Mouse (Mus musculus): ENCODE measurements around the gene Asb10. TPM values are rescaled to one million over a fixed set of nuclear protein-coding genes. Genes with fewer than 3 reads are reported as not detected.

Gene Asb10
- total and polyA plus RNA-seq, 3 experiments, result 0.12 to 0.32 TPM; not detected in 1

- H3K79me2 ChIP-seq (ENCODE audit: control insufficient read depth, insufficient read depth, low read length, poor library complexity), result no peaks in the 10 kb centered on the region
- peaks cover 8 to 18% of the 10 kb centered on the region in 2 experiments for H3K27me3 ChIP-seq (ENCODE audit: control insufficient read depth in 1 of 2, insufficient read depth in 2 of 2, low read length in 2 of 2)
- H3K4me1 ChIP-seq (ENCODE audit: control insufficient read depth in 1 of 2, insufficient read depth in 2 of 2, low read length in 2 of 2), result peaks cover 3 to 16% of the 10 kb centered on the region in 2 experiments; a peak in 3 of 4 replicates
- no peaks in the 10 kb centered on the region for H3K9me3 ChIP-seq (replicated peaks; ENCODE audit: insufficient read depth, low read length)
- H3K9ac ChIP-seq (ENCODE audit: control insufficient read depth, low read depth, low read length, poor library complexity, severe bottlenecking), result no peak overlapping the region
- TF ChIP-seq TAL1 (IDR thresholded peaks at IDR 0.05; ENCODE audit: low read length), result no peak
- TF ChIP-seq SIN3A (IDR thresholded peaks at IDR 0.05; ENCODE audit: low read length), result no peak
- TF ChIP-seq RAD21 (IDR thresholded peaks at IDR 0.05; ENCODE audit: low read depth, low read length), result no peak
- TF ChIP-seq BHLHE40 (IDR thresholded peaks at IDR 0.05; ENCODE audit: borderline replicate concordance, low read depth, low read length), result no peak
- TF ChIP-seq TCF12 (IDR thresholded peaks at IDR 0.05; ENCODE audit: low read depth, low read length), result no peak
- no peak for DNase-seq (ENCODE audit: low read depth, low spot score)
- H3K4me3 ChIP-seq (ENCODE audit: control insufficient read depth in 1 of 2, insufficient read depth in 1 of 2, low read depth in 2 of 2, low read length in 2 of 2), result no peak overlapping the region
- H3K27ac ChIP-seq (ENCODE audit: control insufficient read depth, low read depth, low read length), result no peak overlapping the region
- H3K36me3 ChIP-seq (ENCODE audit: control insufficient read depth in 1 of 2, insufficient read depth in 2 of 2, low read length in 2 of 2), result peaks cover 0 to 15% of the 10 kb centered on the region in 2 experiments; a peak in 2 of 4 replicates
These were observed 14.4 kb downstream of the Asb10 start for GRCm38 (mm10) chr5:24526190-24526888.

- H3K4me1 ChIP-seq (ENCODE audit: control insufficient read depth in 1 of 2, insufficient read depth in 2 of 2, low read length in 2 of 2), result peaks cover 3 to 16% of the 10 kb centered on the region in 2 experiments; a peak in 3 of 4 replicates
- H3K9me3 ChIP-seq (replicated peaks; ENCODE audit: insufficient read depth, low read length), result no peaks in the 10 kb centered on the region
- no peak overlapping the region for H3K4me3 ChIP-seq (ENCODE audit: control insufficient read depth in 1 of 2, insufficient read depth in 1 of 2, low read depth in 2 of 2, low read length in 2 of 2)
- TF ChIP-seq TAL1 (IDR thresholded peaks at IDR 0.05; ENCODE audit: low read length) (no peak), SIN3A (IDR thresholded peaks at IDR 0.05; ENCODE audit: low read length) (no peak)
- peaks cover 8 to 18% of the 10 kb centered on the region in 2 experiments for H3K27me3 ChIP-seq (ENCODE audit: control insufficient read depth in 1 of 2, insufficient read depth in 2 of 2, low read length in 2 of 2)
- no peak overlapping the region for H3K9ac ChIP-seq (ENCODE audit: control insufficient read depth, low read depth, low read length, poor library complexity, severe bottlenecking)
- no peaks in the 10 kb centered on the region for H3K79me2 ChIP-seq (ENCODE audit: control insufficient read depth, insufficient read depth, low read length, poor library complexity)
- peaks cover 0 to 15% of the 10 kb centered on the region in 2 experiments; a peak in 2 of 4 replicates for H3K36me3 ChIP-seq (ENCODE audit: control insufficient read depth in 1 of 2, insufficient read depth in 2 of 2, low read length in 2 of 2)
- no peak overlapping the region for H3K27ac ChIP-seq (ENCODE audit: control insufficient read depth, low read depth, low read length)
- no peak for DNase-seq (ENCODE audit: low read depth, low spot score)
These were observed 15.2 kb downstream of the Asb10 start for GRCm38 (mm10) chr5:24525360-24526189.

DNA sequence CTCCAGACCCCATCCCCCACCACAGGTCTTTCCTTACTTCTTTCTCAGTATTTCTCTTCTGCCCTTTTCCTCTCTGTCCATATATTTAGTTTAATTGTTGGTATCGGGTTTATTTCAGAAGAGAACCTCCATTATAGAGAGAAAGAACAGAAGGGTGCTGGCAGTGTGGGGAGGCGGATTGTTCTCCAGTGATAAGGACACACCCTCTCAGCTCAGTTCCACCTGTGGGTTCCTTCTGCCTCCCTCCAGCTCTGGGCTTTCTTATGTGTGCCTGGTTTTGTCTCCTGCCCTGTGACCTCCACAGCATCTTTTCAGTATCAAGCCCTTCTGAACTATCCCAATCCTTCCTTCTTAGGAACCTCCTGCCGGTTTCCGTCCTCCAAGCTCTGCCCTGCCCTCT lies 16.3 kb downstream of the Asb10 start:
- peaks cover 3 to 15% of the 10 kb centered on the region in 2 experiments; a peak in 3 of 4 replicates for H3K4me1 ChIP-seq (ENCODE audit: control insufficient read depth in 1 of 2, insufficient read depth in 2 of 2, low read length in 2 of 2)
- H3K27ac ChIP-seq (ENCODE audit: control insufficient read depth, low read depth, low read length), result no peak overlapping the region
- peaks cover 0 to 11% of the 10 kb centered on the region in 2 experiments; a peak in 2 of 4 replicates for H3K36me3 ChIP-seq (ENCODE audit: control insufficient read depth in 1 of 2, insufficient read depth in 2 of 2, low read length in 2 of 2)
- no peak overlapping the region for H3K4me3 ChIP-seq (ENCODE audit: control insufficient read depth in 1 of 2, insufficient read depth in 1 of 2, low read depth in 2 of 2, low read length in 2 of 2)
- H3K9ac ChIP-seq (ENCODE audit: control insufficient read depth, low read depth, low read length, poor library complexity, severe bottlenecking), result no peak overlapping the region
- H3K27me3 ChIP-seq (ENCODE audit: control insufficient read depth in 1 of 2, insufficient read depth in 2 of 2, low read length in 2 of 2), result peaks cover 12 to 26% of the 10 kb centered on the region in 2 experiments
- no peaks in the 10 kb centered on the region for H3K9me3 ChIP-seq (replicated peaks; ENCODE audit: insufficient read depth, low read length)
- TF ChIP-seq MYB (IDR thresholded peaks at IDR 0.05; ENCODE audit: low read depth, low read length) (no peak), ZMIZ1 (IDR thresholded peaks at IDR 0.05; ENCODE audit: low read depth, low read length) (no peak), USF1 (IDR thresholded peaks at IDR 0.05; ENCODE audit: low read depth, low read length) (no peak), MAX (IDR thresholded peaks at IDR 0.05; ENCODE audit: low read length) (no peak), CTCF (IDR thresholded peaks at IDR 0.05 in 2 of 3, conservative IDR thresholded peaks at IDR 0.05 in 1 of 3; ENCODE audit: control insufficient read depth in 1 of 3, insufficient read depth in 1 of 3, low read depth in 2 of 3, low read length in 3 of 3, poor library complexity in 1 of 3, severe bottlenecking in 1 of 3) (no peak), CHD2 (IDR thresholded peaks at IDR 0.05; ENCODE audit: low read length) (no peak), RCOR1 (IDR thresholded peaks at IDR 0.05; ENCODE audit: low read depth, low read length) (no peak), ELF1 (IDR thresholded peaks at IDR 0.05; ENCODE audit: low read depth, low read length) (no peak), NRF1 (IDR thresholded peaks at IDR 0.05; ENCODE audit: insufficient read depth, low read depth, low read length, poor library complexity, severe bottlenecking) (no peak), ETS1 (IDR thresholded peaks at IDR 0.05; ENCODE audit: low read depth, low read length) (no peak), UBTF (IDR thresholded peaks at IDR 0.05; ENCODE audit: borderline replicate concordance, insufficient read depth, low read depth, low read length) (no peak), POLR2A (IDR thresholded peaks at IDR 0.05; ENCODE audit: control insufficient read depth in 1 of 2, insufficient read depth in 1 of 2, low read depth in 1 of 2, low read length in 2 of 2, poor library complexity in 1 of 2) (no peak)
- no peaks in the 10 kb centered on the region for H3K79me2 ChIP-seq (ENCODE audit: control insufficient read depth, insufficient read depth, low read length, poor library complexity)
- DNase-seq (ENCODE audit: low read depth, low spot score), result no peak
